Mouse (Mus musculus) neutrophil, adult 5-6 weeks (primary cell): ENCODE data around the gene Snd1. TPM values are rescaled to one million over a fixed set of nuclear protein-coding genes. Genes with fewer than 3 reads are reported as not detected.

Experiments
- total RNA-seq: library from RNA; stranded (forward); fragments of 200-1000 nt; gene quantifications from 2 replicates; pipeline ENCODE4 v1.2.3, GENCODE M21; 2017

The Snd1 gene
- total RNA-seq, 1 experiment from 2014 or later, result 44.2 TPM

Other genes starting within 250 kb of the Snd1 start
- 44.9 and 46.4 TPM in 2 replicates for gene Zfp800, start 77.1 kb upstream of the Snd1 start, total RNA-seq
- 39.3 and 47.8 TPM in 2 replicates for gene Arf5, start 51.6 kb upstream of the Snd1 start, total RNA-seq
- 0.47 and 0.61 TPM in 2 replicates for gene Fscn3, start 47.4 kb upstream of the Snd1 start, total RNA-seq
- 35.0 and 37.0 TPM in 2 replicates for gene Gcc1, start 46.7 kb upstream of the Snd1 start, total RNA-seq
- not detected in 2 replicates for gene Pax4, start 25.8 kb upstream of the Snd1 start, total RNA-seq